28 mouse cellular contexts compared by ENCODE assay signal in the genomic region with DNA sequence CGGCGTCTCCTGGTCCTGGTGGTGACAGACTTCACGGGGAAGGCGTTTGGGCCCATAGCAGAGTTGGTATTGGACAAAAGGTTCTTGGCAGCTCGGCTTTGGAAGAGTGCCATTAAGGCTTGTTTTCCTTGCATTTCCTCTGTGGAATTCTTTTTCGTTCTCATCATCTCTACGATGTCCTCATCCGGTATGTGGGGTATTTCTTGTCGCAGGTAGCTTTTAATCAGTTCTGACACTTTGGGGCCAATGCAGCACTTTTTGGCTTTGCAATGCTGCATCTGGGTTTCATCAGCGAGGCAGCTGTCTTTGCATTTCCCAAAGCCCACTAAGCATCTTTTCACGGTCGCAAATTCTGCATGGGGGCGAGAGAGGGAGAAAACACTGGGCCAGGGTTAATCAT. TPM values are rescaled to one million over a fixed set of nuclear protein-coding genes. Genes with fewer than 3 reads are reported as not detected.
DNase-seq lines count a peak whose midpoint lies in the region; ATAC-seq and TF ChIP-seq lines count a peak whose summit lies in the region.
"Had no signal": no experiment of that assay in that cellular context is flagged by ENCODE, and none has a peak within 500 bp of the region (broad histone marks: within the 10 kb centered on the region; RNA-seq: fewer than 3 reads in every experiment).

No protein-coding gene starts in this region.

- DNase-seq in forebrain, embryonic 14.5 days (ENCODE audit: low spot score): peak; percentile 11
- peak; percentile 51 for DNase-seq in Muller cell, postnatal 12 days (ENCODE audit: inconsistent ontology term)
- DNase-seq in brain, adult 2 months (ENCODE audit: low read depth, low spot score): peak; percentile 7
- no peak for DNase-seq in natural killer cell, adult 2 months (ENCODE audit: low spot score in 2 of 2)
- DNase-seq in urinary bladder, postnatal 36 days (ENCODE audit: low spot score in 2 of 2): no peak
- DNase-seq: adrenal gland, adult 2 months; adrenal gland, postnatal 14 days; B cell, adult 2 months; cerebellum, adult 18-20 months; cerebellum, adult 9-10 months; cerebellum, postnatal 14 days; forebrain, postnatal 0 days; gastrocnemius, postnatal 25 days; heart, adult 18-20 months; heart, postnatal 10 days; heart, postnatal 36 days had no signal

- no peaks in the 10 kb centered on the region for H3K79me2 ChIP-seq in myocyte (ENCODE audit: control insufficient read depth, insufficient read depth)

- no peaks in the 10 kb centered on the region for H3K9me3 ChIP-seq in forebrain, embryonic 14.5 days (replicated peaks; ENCODE audit: control insufficient read depth, low read length)
- H3K9me3 ChIP-seq in forebrain, embryonic 13.5 days (replicated peaks): no peaks in the 10 kb centered on the region; the same call in 1 of the 2 replicates
- H3K9me3 ChIP-seq: embryonic facial prominence, embryonic 12.5 days; forebrain, embryonic 12.5 days; G1E; heart, embryonic 15.5 days; hindbrain, embryonic 10.5 days had no signal

- no peaks in the 10 kb centered on the region for H3K27me3 ChIP-seq in forebrain, embryonic 14.5 days (replicated peaks; ENCODE audit: control insufficient read depth, insufficient read depth, low read length)
- no peaks in the 10 kb centered on the region for H3K27me3 ChIP-seq in forebrain, embryonic 13.5 days
- peaks cover 5% of the 10 kb centered on the region for H3K27me3 ChIP-seq in myocyte (ENCODE audit: control insufficient read depth, insufficient read depth, insufficient read length)
- H3K27me3 ChIP-seq: embryonic facial prominence, embryonic 12.5 days; forebrain, embryonic 12.5 days; heart, embryonic 15.5 days had no signal

- H3K9ac ChIP-seq in forebrain, embryonic 14.5 days (ENCODE audit: low read length): no peak overlapping the region
- no peak overlapping the region for H3K9ac ChIP-seq in forebrain, embryonic 13.5 days
- H3K9ac ChIP-seq: embryonic facial prominence, embryonic 12.5 days; forebrain, embryonic 12.5 days; forebrain, postnatal 0 days; heart, embryonic 12.5 days; heart, embryonic 15.5 days; hindbrain, embryonic 14.5 days had no signal

- ATAC-seq in forebrain, embryonic 14.5 days: no peak
- no peak for ATAC-seq in forebrain, embryonic 13.5 days
- ATAC-seq: forebrain, postnatal 0 days; intestine, postnatal 0 days had no signal

- H3K4me3 ChIP-seq in forebrain, embryonic 14.5 days (ENCODE audit: low read depth, low read length): no peak overlapping the region
- no peak overlapping the region for H3K4me3 ChIP-seq in forebrain, embryonic 13.5 days
- no peak overlapping the region for H3K4me3 ChIP-seq in myocyte
- H3K4me3 ChIP-seq: embryonic facial prominence, embryonic 12.5 days; erythroblast, embryonic 14.5 days; forebrain, embryonic 12.5 days; heart, embryonic 12.5 days; heart, embryonic 15.5 days; hindbrain, embryonic 10.5 days had no signal

- H3K36me3 ChIP-seq in forebrain, embryonic 14.5 days (ENCODE audit: control insufficient read depth, insufficient read depth, low read length): no peaks in the 10 kb centered on the region
- no peaks in the 10 kb centered on the region for H3K36me3 ChIP-seq in forebrain, embryonic 13.5 days (ENCODE audit: poor library complexity, severe bottlenecking)
- no peaks in the 10 kb centered on the region for H3K36me3 ChIP-seq in myocyte (ENCODE audit: control insufficient read depth, insufficient read depth)
- H3K36me3 ChIP-seq: embryonic facial prominence, embryonic 12.5 days; forebrain, embryonic 12.5 days; G1E; heart, embryonic 12.5 days; heart, embryonic 15.5 days; hindbrain, embryonic 10.5 days had no signal

- TF ChIP-seq POLR2A in myocyte (IDR thresholded peaks at IDR 0.05; ENCODE audit: insufficient read length, low read depth): no peak

- no peak overlapping the region for H3ac ChIP-seq in myocyte (ENCODE audit: control insufficient read depth, insufficient read length)

- 61% methylated on average over 13 of the region's 13 CpGs for WGBS in forebrain, embryonic 14.5 days
- WGBS in forebrain, embryonic 13.5 days: 72% methylated on average over 13 of the region's 13 CpGs

- no peak overlapping the region for H3K27ac ChIP-seq in forebrain, embryonic 14.5 days (ENCODE audit: low read depth, low read length)
- no peak overlapping the region for H3K27ac ChIP-seq in forebrain, embryonic 13.5 days
- H3K27ac ChIP-seq: embryonic facial prominence, embryonic 12.5 days; forebrain, embryonic 12.5 days; heart, embryonic 15.5 days; hindbrain, embryonic 10.5 days; hindbrain, embryonic 14.5 days had no signal

- no peak overlapping the region for H3K4me2 ChIP-seq in forebrain, embryonic 14.5 days (ENCODE audit: low read length)
- H3K4me2 ChIP-seq in forebrain, embryonic 13.5 days: no peak overlapping the region
- peak overlapping the region; percentile 18 for H3K4me2 ChIP-seq in myocyte (ENCODE audit: low read depth)
- H3K4me2 ChIP-seq: embryonic facial prominence, embryonic 12.5 days; forebrain, embryonic 12.5 days; heart, embryonic 12.5 days; heart, embryonic 15.5 days; hindbrain, embryonic 14.5 days had no signal

- no peaks in the 10 kb centered on the region for H3K4me1 ChIP-seq in forebrain, embryonic 14.5 days (ENCODE audit: control insufficient read depth, insufficient read depth, low read length)
- no peaks in the 10 kb centered on the region; the same call in 1 of the 2 replicates for H3K4me1 ChIP-seq in forebrain, embryonic 13.5 days
- H3K4me1 ChIP-seq: embryonic facial prominence, embryonic 12.5 days; forebrain, embryonic 12.5 days; heart, embryonic 15.5 days; hindbrain, embryonic 10.5 days had no signal

TF ChIP-seq in myocyte, 11 proteins besides CTCF, POLR2A, EP300 and RAD21:
- TF ChIP-seq CEBPB (IDR thresholded peaks at IDR 0.05; ENCODE audit: insufficient read depth, poor library complexity, severe bottlenecking) (peak; percentile 31; the same call in 1 of the 2 replicates), REST (IDR thresholded peaks at IDR 0.05; ENCODE audit: insufficient read depth, insufficient read length) (no peak)
TF ChIP-seq in myocyte: peak in this region for 1.

RNA-seq across cellular contexts. Expression of a gene that starts 5.2 kb away (rescaled TPM):
- polyA plus RNA-seq in forebrain, embryonic 14.5 days (2014; fragmentation: Nextera tagmentation; extraction: Ambion mirVana): not detected in 2 replicates
- polyA plus RNA-seq in forebrain, embryonic 13.5 days (2015; fragmentation: Nextera tagmentation; extraction: Ambion mirVana): not detected in 2 replicates
- not detected for polyA plus RNA-seq in myocyte (2012; fragmentation: generic; extraction: Trizol)
- polyA plus RNA-seq: adrenal gland, adult 2 months; embryonic facial prominence, embryonic 12.5 days; erythroblast, embryonic 14.5 days; forebrain, embryonic 12.5 days; forebrain, postnatal 0 days; G1E; heart, embryonic 12.5 days; heart, embryonic 15.5 days; hindbrain, embryonic 10.5 days; hindbrain, embryonic 14.5 days; intestine, embryonic 14.5 days; intestine, postnatal 0 days had no signal

RNA-seq across cellular contexts. Expression of a gene that starts 17.6 kb away (rescaled TPM):
- not detected in 2 replicates for polyA plus RNA-seq in forebrain, embryonic 14.5 days (2014; fragmentation: Nextera tagmentation; extraction: Ambion mirVana)
- not detected in 2 replicates for polyA plus RNA-seq in forebrain, embryonic 13.5 days (2015; fragmentation: Nextera tagmentation; extraction: Ambion mirVana)
- polyA plus RNA-seq in myocyte (2012; fragmentation: generic; extraction: Trizol): not detected
- polyA plus RNA-seq: adrenal gland, adult 2 months; embryonic facial prominence, embryonic 12.5 days; erythroblast, embryonic 14.5 days; forebrain, embryonic 12.5 days; forebrain, postnatal 0 days; G1E; heart, embryonic 12.5 days; heart, embryonic 15.5 days; hindbrain, embryonic 10.5 days; hindbrain, embryonic 14.5 days; intestine, embryonic 14.5 days; intestine, postnatal 0 days had no signal

RNA-seq across cellular contexts. Expression of a gene that starts 30.7 kb away (rescaled TPM):
- polyA plus RNA-seq in forebrain, embryonic 14.5 days (2014; fragmentation: Nextera tagmentation; extraction: Ambion mirVana): not detected in 2 replicates
- polyA plus RNA-seq in forebrain, embryonic 13.5 days (2015; fragmentation: Nextera tagmentation; extraction: Ambion mirVana): not detected in 2 replicates
- not detected for polyA plus RNA-seq in myocyte (2012; fragmentation: generic; extraction: Trizol)
- polyA plus RNA-seq: adrenal gland, adult 2 months; embryonic facial prominence, embryonic 12.5 days; erythroblast, embryonic 14.5 days; forebrain, embryonic 12.5 days; forebrain, postnatal 0 days; G1E; heart, embryonic 12.5 days; heart, embryonic 15.5 days; hindbrain, embryonic 10.5 days; hindbrain, embryonic 14.5 days; intestine, embryonic 14.5 days; intestine, postnatal 0 days had no signal

RNA-seq across cellular contexts. Expression of a gene that starts 43.9 kb away (rescaled TPM):
- 2.3 and 2.8 TPM in 2 replicates for polyA plus RNA-seq in forebrain, embryonic 14.5 days (2014; fragmentation: Nextera tagmentation; extraction: Ambion mirVana)
- polyA plus RNA-seq in forebrain, embryonic 13.5 days (2015; fragmentation: Nextera tagmentation; extraction: Ambion mirVana): 1.6 and 2.6 TPM in 2 replicates
- polyA plus RNA-seq in myocyte (2012; fragmentation: generic; extraction: Trizol): not detected
- polyA plus RNA-seq: erythroblast, embryonic 14.5 days had no signal

RNA-seq across cellular contexts. Expression of a gene that starts 44.4 kb away (rescaled TPM):
- 17.3 and 18.2 TPM in 2 replicates for polyA plus RNA-seq in forebrain, embryonic 14.5 days (2014; fragmentation: Nextera tagmentation; extraction: Ambion mirVana)
- 25.3 and 25.9 TPM in 2 replicates for polyA plus RNA-seq in forebrain, embryonic 13.5 days (2015; fragmentation: Nextera tagmentation; extraction: Ambion mirVana)
- polyA plus RNA-seq in myocyte (2012; fragmentation: generic; extraction: Trizol): not detected

Comparison
In these comparisons a context has a peak if more than half of its experiments do, and no peak if none do; other contexts are left out.
1. DNase-seq: peak in forebrain, embryonic 14.5 days (single experiment), Muller cell, postnatal 12 days (single experiment) and brain, adult 2 months (single experiment); none in natural killer cell, adult 2 months (0 of 2) and urinary bladder, postnatal 36 days (0 of 2).